Mouse (Mus musculus) heart, postnatal 25 days (tissue): ENCODE measurements at regions not wholly inside any gene's neighbourhood (a gene's known extent, or its start where the extent isn't known, plus 50 kb on each side); places are given as distances from the start of the nearest gene placed in this dataset.

Experiments used
- DNase-seq: peaks from one replicate; pipeline ENCODE4 v3.0.0; 2022; ENCODE audit warnings: low spot score
- intact Hi-C: fragments of 180-260 bp; cut with DNase I; formaldehyde crosslinking; loops from one replicate; pipeline ENCODE4 v1.15.1; 2025

DNA sequence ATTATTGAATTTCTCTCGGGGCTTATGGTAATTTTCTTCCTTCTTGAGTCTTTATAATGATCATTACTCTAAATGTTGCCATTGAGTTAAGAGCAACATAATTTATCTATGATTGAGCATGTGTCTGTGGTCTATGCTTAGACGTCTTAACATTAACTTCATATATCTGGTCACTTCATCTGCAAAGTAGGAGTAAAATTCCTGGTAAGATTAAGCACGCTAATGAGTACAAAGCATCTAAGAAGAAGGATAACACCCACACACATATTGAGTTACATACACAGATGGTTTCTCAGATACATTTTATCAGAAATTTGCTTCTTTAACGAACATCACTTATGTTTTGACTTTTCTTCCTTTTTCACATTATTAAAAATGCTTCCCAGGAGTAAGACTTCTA lies 267.3 kb upstream of the Lyplal1 start:
- intact Hi-C loops = no loop called here
- no peak for DNase-seq

DNA sequence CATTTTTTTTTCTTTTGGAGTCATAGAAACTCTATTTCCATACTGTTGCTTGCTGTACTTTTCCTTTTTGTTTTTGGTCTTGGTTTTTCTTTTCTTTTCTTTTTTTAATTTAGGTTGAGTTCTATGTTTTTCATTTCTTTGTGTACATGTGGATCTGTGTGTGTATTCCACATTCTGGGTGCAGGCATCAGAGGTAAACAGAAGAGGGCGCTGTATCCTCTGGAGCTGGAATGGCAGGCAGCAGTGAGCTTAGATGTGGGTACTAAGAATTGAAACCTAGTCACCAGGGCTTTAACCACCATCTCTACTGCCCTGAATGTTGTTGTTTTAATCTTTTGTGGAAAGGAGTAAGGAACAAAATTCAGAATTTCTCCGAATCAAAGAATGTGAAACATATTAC lies 266.3 kb upstream of the Lyplal1 start:
- intact Hi-C loops = no loop called here
- no peak for DNase-seq

DNA sequence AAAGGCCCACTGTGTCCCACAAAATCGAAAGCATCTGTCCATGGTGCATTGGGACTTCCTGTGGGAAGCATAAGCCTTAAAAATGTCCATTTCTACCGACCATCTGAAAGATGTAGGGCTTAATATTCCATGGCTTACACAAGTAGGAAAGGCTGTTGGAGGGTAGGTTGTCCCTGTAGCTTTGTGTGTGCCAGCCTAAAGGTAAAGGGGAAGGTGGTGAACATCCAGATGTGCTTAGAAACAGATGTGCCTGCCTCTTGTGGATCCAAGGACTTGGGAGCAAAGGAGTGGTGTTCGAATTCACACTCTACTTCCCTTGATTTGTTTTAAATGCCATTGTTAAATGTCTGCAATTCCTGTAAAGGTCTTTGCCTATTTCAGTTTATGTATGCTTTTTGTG lies 265.9 kb upstream of the Lyplal1 start:
- no peak for DNase-seq
- intact Hi-C loops = no loop called here

DNA sequence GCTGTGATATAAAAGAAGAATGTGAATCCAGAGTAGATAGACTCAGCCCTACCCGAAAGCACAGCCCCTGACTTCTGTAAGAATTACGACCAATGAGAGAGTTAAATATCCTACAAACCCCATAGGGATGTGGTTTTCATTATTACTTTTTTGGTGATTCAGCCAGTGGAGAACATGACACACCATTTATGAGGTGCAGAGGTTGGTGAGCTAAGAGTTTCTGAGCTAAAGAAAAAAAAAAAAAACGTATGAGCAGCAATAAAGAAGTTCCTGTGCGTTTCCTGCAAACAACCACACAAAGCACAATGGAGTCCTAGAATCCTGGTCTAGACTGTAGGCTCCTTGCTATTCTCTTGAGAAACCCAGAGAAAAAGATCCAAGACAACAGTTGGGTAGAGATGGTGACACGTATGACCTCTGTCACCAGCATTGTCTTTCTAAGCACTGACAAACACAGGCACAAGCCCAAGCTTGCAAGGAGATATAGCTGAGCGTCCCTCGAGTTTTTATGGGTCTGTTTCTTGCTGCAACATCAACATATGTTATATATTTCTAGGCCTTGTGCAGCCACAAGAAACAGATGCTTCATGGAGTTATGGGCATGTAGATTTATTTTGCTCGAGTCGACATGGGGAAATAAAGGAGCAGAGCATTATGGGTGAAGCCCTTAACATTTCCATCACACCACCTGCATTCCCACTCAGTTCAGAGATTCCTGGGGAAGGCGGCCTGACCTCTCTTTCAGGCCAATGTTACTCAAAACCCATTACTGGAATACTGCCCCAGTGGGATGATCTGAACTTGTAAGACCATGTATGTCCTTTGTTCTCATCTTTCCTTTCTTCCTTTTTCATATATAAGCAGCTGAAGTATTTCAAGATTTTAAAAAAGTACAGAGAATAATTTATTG lies 263.1 kb upstream of the Lyplal1 start:
- intact Hi-C loops = no loop called here
- DNase-seq = no peak

DNA sequence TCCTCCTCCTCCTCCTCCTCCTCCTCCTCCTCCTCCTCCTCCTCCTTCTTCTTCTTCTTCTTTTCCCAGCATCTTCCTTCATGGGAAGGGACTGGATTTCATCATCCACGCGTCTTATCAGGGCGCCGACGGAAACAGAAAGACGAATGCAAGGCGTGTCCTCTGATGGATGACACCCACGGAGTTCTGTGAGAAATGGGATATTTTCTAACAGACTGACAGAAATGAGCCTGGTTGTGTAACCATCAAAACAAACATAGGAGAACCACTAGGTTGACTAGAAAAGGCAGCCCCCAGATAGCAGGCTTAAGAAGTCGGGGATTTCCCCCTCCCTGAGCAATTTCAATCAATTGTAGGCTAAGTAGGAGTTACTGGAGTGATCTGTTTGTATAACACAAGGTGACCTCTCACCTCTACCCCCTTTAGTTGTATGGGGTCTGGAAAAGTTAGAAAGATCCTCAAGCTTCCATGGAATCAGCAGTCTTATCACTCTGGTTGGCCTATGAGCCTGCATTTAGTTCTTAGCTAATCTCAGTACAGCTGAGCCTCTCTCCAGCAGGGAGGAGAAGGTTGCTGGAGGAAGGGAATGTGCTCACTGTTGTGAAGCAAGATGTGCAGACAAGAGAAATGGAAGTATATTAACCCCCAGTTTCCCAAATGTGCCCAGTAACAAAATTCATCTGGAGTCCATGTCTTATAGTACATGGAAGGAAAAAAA lies 260.0 kb upstream of the Lyplal1 start:
- no peak for DNase-seq
- intact Hi-C loops = no loop called here

DNA sequence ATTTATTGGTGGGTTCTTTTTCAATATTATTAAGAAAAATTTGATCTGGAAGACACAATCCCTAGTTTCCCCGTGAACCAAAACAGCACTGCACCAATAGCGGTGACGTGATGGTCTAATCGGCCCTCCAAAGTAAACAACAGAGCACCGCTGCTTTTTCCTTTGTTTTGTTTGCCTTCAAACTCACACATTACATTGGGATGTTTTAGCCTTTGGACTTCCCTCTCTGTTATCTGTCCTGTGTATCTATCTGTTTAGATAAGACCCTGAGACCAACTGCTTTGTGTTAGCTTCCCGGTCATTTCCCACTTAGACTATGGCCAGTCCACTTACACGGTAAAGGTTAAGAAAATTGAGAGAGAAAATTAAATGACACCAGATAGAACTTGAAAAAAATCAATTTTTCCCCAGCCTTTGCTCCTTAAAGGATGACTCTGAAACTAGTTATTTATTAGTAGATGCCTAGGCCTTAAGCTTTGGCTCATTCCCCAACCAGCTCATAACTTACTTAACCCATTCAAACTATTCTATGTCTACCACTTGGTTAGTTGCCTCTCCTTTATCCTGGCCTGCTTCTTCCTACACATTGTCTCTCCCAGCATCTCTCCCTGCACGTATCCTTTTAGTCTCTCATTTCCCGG lies 257.0 kb upstream of the Lyplal1 start:
- DNase-seq = no peak
- intact Hi-C loops = no loop called here

DNA sequence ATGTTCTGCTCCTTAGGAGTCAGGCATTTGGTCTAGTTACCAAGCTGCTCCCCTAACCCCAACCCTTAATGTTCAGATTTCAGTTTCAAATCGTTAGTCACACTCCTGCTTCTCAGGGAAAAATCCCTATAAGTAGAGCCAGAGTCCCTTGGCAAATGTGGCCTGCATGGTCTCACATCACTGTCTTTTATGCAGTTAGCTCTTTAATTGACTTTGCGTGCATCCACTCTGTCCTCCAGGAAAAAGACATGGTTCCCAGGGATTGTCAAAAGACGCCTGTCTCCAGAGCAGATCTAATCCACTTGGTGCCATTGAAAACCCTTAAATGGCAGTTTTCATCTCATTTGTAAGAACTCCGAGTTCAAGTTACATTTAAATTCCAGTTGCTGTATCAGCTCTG lies 256.3 kb upstream of the Lyplal1 start:
- intact Hi-C loops = no loop called here
- no peak for DNase-seq

DNA sequence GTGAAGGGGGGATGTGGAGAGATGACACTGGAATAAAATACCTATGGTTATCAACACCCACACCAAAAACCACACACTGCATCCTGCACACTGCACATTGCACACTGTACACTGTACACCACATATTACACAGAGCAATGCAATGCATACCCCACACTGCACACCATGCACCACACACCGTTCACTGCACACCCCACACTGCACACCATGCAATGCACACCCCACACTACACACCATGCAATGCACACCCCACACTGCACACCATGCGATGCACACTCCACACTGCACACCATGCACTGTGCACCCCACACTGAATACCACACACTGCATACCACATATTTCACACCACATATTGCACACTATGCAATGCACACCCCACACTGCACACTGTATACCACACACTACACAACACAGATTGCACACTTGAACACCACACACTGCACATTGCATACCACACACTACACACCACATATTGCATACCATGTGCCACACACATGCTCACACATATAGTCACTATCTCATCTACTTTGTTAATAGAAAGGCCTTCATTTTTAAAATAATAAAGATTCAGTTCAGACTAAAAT lies 255.8 kb upstream of the Lyplal1 start:
- intact Hi-C loops = no loop called here
- no peak for DNase-seq

DNA sequence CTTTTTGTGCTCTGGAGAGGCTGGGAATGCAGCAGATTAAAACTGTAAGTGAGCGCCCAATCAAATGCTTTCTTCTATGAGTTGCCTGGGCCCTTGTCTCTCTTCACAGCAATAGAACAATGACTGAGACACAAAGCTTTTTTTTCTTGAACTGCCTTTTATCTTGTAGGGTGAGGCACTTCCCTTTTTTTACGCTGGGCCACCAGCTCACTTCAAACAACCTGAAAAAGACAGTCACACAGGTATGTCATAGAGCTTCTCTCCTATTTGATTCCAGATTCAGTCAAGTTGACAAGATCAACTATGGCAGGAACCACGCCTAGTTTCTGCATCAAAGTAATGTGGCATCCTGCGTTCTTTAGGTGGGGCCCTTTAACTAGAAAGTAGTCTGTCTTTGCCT lies 246.2 kb upstream of the Lyplal1 start:
- no peak for DNase-seq
- intact Hi-C loops = no loop called here

DNA sequence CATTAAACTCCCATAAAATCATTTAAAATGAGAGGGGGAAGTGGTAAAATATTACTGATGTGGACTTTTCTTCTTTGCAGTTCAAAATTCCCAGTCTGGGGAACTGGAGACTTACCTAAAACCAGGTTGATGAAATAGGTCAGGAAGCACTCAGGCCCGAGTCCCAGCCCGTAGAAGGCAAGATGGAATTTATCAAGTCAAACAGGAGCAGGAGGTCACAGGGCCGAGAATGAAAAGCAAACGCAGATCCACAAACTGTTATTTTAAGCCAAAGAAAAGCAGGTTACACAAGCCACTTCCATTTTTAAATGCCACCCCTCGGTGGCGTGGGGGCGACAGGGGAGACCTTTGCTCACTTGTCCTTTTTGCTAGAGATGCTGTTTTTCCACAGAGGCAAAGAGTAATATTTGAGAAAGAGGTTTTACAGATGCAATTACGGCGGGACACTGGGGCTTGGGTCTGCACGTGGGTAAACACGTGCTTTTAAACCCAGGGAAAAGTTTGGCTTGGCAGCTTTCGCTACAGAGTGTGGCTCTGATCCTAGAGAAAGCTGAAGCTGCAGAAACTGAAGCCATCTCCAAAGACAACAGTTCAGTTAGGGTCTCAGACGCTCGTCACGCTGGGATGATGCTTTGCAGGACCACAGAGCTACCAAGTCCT lies 241.0 kb upstream of the Lyplal1 start:
- peak; percentile 52 for DNase-seq
- intact Hi-C loops = no loop called here

DNA sequence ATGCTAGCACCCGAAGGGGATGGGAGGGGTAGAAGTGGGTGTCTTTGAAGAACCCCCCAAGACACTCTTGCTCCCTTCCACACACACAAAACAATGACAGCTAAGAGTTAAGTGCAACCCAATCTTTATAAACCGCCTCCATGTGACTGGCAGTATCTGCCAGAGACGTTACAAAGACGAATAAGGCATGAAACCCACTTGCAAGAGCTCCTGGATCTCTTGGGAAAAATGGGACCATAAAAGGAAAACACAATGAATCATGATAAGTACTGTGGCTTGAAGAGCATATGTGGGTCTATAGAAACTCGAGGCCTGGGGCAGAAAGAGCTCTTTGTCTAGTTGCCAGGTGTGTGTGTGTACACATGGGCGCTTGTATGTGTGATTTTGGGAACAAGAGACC lies 237.6 kb upstream of the Lyplal1 start:
- DNase-seq = no peak
- intact Hi-C loops = no loop called here

DNA sequence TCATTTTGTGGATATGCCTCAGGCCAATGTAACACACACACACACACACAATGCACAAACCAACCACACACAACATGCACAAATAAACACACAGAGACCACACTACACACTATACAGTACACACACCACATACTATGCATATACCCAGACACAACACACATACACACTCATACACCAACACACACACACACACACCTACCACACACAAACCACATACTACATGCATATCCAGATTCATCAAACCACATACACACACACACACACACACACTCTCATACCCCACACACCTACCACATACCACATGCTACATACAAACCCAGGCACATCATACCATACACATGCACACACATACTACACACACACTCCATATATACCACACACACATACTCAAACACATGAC lies 237.0 kb upstream of the Lyplal1 start:
- intact Hi-C loops = no loop called here

DNA sequence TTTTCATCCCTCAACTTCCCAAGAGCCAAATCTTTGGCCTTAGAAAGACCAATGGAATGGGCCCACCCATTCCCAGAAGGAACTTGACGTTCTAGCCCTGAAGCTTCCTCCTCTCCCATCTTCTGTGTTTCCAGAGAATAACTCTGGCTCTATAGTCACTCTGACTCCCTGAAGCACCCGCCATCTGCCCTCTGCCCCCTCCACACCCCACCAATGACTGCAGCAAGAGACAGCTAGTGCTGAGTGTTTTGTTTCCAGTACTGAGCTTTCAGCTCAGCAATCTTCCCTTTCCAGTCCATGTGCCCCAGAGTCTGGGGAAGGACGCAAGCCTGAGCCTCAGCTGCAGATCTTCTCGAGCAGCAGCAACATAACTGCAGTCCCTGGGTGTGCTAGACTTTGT lies 233.3 kb upstream of the Lyplal1 start:
- DNase-seq = no peak
- intact Hi-C loops = no loop called here

More for the DNA sequence above, 237.0 kb upstream of the Lyplal1 start:
- DNase-seq = no peak

DNA sequence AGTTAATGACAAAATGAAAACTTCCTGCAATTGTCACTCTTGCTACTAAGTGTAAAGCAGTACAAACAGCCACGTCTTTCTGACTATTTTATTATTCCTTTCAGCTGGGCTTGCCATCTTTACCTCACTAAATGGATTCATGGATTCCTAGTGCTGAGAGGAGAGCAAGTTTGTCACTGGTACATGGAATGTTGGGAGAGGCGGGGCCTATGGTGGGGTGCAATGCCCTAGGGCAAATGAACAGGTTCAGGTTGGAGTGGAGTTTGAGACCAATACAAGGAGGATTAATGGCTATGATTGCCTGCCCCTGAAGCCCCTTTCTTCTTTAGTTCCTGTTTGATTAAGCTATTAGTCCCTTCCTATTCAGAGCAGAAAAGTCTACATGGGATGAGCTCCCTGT lies 232.9 kb upstream of the Lyplal1 start:
- intact Hi-C loops = no loop called here
- DNase-seq = no peak

DNA sequence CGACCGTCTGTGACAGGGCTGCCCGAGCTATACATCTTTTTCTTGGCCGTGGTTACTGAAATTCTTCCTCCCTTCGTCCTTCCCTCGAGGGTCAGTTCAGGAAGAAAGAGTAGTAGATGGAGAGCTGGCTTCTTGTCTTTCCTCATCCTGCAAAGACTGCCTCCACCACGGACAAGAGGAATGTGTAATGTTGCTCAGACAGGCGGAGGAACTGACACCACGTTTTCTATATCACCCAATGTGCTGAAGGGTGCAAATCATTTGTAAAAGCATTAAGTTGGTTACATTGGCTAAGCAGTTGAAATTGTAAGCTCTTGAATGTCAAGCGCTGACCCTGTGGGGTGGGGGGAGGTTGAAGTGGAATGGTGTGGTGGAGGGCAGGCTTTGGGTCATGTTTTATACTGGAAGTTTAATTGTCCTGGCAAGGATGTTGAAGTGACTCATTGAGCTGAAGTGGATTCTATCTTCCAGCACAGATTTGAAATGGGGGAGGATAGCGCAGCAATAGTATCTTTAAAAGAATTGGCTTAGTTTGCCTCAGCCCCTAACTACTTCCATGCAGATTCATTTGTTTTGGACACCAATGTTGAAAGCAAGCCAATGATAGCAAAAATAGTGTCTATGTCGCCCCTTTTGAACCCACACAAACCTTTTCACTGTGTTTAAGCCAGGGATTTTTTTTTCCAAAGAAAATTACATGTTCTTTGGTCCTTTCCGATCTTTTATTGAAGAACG lies 230.5 kb upstream of the Lyplal1 start:
- intact Hi-C loops = no loop called here
- no peak for DNase-seq

DNA sequence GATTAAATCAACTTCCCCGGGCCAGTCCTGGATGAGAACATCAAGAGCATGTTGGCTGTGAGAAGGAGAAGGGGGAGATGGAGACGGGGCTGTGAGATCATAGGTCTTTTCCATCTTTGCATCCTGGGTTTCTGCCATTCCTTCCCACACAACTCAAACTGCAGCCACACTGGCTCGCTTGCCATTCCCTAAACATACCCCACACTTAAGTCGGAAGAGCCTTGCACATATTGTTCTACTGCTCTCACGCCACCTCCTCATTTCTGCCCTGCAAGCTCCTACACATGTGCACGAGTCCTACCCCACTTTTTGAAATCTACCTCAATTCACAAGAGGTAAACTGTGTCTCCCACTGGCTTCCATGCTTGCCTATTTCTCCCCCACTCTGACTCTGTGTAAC lies 228.3 kb upstream of the Lyplal1 start:
- no peak for DNase-seq
- intact Hi-C loops = no loop called here

DNA sequence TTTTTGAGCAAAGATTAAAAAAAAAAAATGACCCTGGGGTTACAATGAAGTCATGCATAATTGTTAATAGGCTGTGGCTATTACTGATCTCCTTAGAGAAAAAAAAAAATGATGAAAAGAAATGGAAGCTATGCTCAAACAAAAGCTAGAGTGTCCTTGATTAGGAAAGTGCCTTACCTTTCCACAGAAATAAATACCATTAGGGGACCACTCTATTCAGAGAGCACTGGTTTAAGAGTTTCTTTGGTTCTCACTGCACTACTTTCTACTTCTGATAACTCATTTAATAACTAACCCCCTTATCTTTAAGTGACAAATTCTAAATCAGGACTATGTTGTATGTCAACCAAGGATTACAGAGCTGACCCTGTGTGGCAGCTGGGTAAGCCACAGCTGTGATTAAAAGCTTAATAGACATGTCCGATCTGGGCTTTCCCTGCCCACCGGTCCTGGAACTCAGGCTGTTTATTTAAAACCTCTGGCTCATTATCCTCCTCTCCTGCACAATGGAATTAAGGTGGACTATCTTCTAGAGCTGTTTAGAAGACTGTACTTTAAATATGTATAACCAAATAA lies 225.9 kb upstream of the Lyplal1 start:
- intact Hi-C loops = no loop called here
- no peak for DNase-seq

DNA sequence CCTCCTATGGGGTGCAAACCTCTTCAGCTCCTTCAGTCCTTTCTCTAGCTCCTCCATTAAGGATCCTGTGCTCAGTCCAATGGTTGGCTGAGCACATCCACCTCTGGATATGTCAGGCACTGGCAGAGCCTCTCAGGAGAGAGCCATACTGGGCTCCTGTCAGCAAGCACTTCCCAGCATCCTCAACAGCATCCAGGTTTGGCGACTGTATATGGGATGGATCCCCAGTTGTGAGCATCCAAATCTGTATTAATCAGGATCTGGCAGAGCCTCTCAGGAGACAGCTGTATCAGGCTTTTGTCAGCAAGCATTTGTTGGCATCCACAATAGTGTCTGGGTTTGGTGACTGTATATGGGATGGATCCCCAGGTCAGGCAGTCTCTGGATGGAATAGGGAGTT lies 225.3 kb upstream of the Lyplal1 start:
- intact Hi-C loops = no loop called here
- no peak for DNase-seq

DNA sequence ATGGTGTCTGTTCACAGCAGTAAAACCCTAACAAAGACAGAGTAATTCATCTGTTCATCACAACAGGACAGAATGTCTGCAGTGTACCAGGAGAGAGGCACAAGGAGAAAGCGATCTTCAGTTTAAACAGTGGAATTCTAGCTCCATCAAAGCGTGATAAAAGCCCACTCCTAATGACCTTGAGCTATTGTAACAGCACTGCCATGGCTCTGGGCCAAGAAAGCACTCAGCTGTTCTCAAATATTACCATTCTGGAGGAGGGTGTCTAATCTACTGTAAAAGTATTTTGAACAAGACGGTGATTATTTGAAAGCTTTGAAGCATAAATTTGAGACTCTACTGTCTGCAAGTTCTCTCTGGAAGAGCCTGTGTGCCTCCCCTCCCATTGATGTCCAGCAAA lies 224.8 kb upstream of the Lyplal1 start:
- DNase-seq = no peak
- intact Hi-C loops = no loop called here
